Mouse (Mus musculus): ENCODE measurements around the gene Cdca4. TPM values are rescaled to one million over a fixed set of nuclear protein-coding genes. Genes with fewer than 3 reads are reported as not detected.
"Not testable (repeated sequence)": the region's sequence is repeated elsewhere in the genome, so short reads cannot be mapped to it uniquely, and the experiment has no call there.

The Cdca4 gene
- polyA plus RNA-seq, 1 experiment = 53.6 TPM

DNA sequence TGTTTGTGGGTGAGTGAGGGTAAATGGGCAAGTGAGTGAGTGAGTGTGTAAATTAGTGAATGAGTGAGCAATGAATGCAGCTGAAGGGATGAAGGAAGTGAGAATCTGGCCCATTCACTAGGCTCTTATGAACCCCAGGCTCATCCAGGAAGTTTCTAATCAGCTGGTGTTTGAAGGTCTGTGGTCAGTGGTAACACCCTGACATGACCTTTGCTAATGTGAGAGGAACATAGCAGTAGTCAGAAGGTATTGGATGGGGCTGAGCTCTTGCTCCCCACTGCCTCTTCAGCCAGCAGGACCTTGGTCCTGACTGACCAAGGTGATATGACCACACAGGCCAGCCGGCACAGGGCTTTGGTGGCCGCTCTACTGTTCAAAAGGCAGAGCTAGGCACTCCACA lies 18.7 kb upstream of the Cdca4 start:
- no peak overlapping the region for H3K27ac ChIP-seq (ENCODE audit: insufficient read depth, low read length)
- peaks cover 2% of the 10 kb centered on the region; the same call in 1 of the 2 replicates for H3K4me1 ChIP-seq (ENCODE audit: control insufficient read depth, insufficient read depth, low read length)
- no peak overlapping the region for H3K4me3 ChIP-seq (ENCODE audit: insufficient read depth, low read length)
- TF ChIP-seq CTCF (IDR thresholded peaks at IDR 0.05; ENCODE audit: borderline replicate concordance, insufficient read depth, low read length) (no peak), POLR2A (IDR thresholded peaks at IDR 0.05; ENCODE audit: low read depth, low read length) (no peak)

GRCm38 (mm10) chr12:112843803-112844202 lies 14.6 kb upstream of the Cdca4 start:
- Histone ChIP-seq H3K27ac (ENCODE audit: insufficient read depth, low read length) (no peak overlapping the region), H3K4me1 (ENCODE audit: control insufficient read depth, insufficient read depth, low read length) (no peaks in the 10 kb centered on the region), H3K4me3 (ENCODE audit: insufficient read depth, low read length) (no peak overlapping the region)
- no peak for TF ChIP-seq POLR2A (IDR thresholded peaks at IDR 0.05; ENCODE audit: low read depth, low read length)
- peak; percentile 98 for TF ChIP-seq CTCF (IDR thresholded peaks at IDR 0.05; ENCODE audit: borderline replicate concordance, insufficient read depth, low read length)

DNA sequence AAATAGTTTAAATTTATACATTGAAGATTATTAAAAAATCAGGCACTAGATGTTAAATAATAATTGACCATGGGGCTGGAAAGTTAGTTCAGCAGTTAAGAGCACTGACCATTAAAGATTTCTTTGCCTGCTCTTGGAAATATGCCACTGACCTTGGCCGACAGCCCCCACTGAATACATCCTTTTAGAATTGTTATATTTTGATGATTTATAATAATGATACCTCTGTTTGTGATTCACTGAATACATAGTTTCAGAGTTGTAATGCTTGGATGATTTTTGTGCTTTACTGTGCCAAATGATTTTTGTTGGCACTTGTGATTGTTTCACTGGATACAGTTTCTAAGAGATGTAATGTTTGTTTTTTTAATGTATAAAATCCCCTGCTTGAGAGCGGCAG lies 12.9 kb upstream of the Cdca4 start:
- not testable (repeated sequence) for H3K27ac ChIP-seq (ENCODE audit: insufficient read depth, low read length); H3K4me3 ChIP-seq (ENCODE audit: insufficient read depth, low read length); H3K4me1 ChIP-seq (ENCODE audit: control insufficient read depth, insufficient read depth, low read length)

- not testable (repeated sequence) for H3K4me1 ChIP-seq (ENCODE audit: control insufficient read depth, insufficient read depth, low read length); H3K4me3 ChIP-seq (ENCODE audit: insufficient read depth, low read length); H3K27ac ChIP-seq (ENCODE audit: insufficient read depth, low read length)
Observed at GRCm38 (mm10) chr12:112841338-112841892, 12.2 kb upstream of the Cdca4 start.

DNA sequence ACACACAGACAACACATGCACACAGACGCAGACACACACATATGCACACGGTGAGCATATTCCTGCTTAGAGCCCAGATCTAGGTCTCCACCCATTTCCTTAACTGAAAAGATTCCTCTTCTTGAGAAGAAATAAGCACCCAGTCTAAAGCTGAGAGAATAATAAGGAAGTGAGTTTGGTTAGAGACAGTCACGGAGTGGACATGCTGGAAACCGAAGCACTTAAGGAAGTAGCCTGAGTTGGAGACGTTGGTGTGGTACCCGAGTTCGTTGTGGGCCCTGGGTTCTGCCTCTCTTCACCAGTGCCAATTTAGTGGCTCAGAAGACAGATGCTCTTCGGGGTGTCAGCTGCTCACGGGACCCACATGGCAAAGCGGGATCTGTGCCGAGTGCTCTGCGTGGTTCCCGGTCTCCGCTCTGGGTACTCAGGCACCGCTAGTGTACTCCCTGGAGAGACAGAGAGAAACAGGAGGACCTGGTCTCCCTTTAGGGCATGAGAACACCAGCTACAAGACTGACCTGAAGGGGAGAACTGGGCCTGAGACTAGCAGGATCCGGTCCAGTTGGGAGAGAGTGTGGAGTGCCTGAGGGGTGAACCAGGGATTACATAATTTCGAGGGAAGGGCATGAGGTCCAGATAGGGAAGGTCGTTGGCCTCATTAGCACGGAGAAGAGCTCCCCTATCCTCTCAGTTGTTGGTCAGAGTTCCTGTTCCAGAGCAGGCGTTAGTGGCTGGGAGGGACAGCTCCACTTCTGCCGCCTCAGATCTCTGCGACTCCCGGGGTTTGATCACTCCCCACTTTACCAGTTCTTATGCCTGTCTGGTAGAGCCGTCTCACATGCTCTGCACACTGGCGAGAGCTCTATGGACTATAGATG lies 11.2 kb upstream of the Cdca4 start:
- Histone ChIP-seq H3K27ac (ENCODE audit: insufficient read depth, low read length) (no peak overlapping the region), H3K4me3 (ENCODE audit: insufficient read depth, low read length) (no peak overlapping the region), H3K4me1 (ENCODE audit: control insufficient read depth, insufficient read depth, low read length) (no peaks in the 10 kb centered on the region; the same call in 1 of the 2 replicates)
- TF ChIP-seq CTCF (IDR thresholded peaks at IDR 0.05; ENCODE audit: borderline replicate concordance, insufficient read depth, low read length) (no peak), POLR2A (IDR thresholded peaks at IDR 0.05; ENCODE audit: low read depth, low read length) (no peak)

DNA sequence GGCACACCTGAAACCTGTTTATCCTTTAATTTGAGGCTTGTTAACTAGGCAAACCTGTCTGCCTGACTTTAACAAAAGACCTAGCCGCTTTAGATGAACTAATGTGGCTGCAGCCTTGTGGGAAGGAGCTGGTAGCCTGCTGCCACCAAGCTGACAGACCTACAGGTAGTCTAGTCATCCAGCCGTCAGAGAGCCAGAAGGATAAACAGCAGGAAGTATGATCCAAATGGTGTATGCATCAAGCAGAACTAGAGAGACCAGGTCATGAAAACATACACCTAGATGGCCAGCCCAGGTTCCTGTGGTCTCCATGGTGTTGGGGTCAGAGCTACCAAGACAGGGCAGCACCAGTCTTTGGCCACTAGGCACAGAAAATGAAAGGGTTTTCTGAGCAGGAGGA lies 5.8 kb upstream of the Cdca4 start:
- Histone ChIP-seq H3K27ac (ENCODE audit: insufficient read depth, low read length) (no peak overlapping the region), H3K4me1 (ENCODE audit: control insufficient read depth, insufficient read depth, low read length) (no peaks in the 10 kb centered on the region; the same call in none of the 2 replicates), H3K4me3 (ENCODE audit: insufficient read depth, low read length) (no peak overlapping the region)
- TF ChIP-seq CTCF (IDR thresholded peaks at IDR 0.05; ENCODE audit: borderline replicate concordance, insufficient read depth, low read length) = no peak
- TF ChIP-seq POLR2A (IDR thresholded peaks at IDR 0.05; ENCODE audit: low read depth, low read length) = no peak

- Histone ChIP-seq H3K27ac (ENCODE audit: insufficient read depth, low read length) (no peak overlapping the region), H3K4me1 (ENCODE audit: control insufficient read depth, insufficient read depth, low read length) (no peaks in the 10 kb centered on the region; the same call in none of the 2 replicates), H3K4me3 (ENCODE audit: insufficient read depth, low read length) (no peak overlapping the region)
- TF ChIP-seq CTCF (IDR thresholded peaks at IDR 0.05; ENCODE audit: borderline replicate concordance, insufficient read depth, low read length) (no peak), POLR2A (IDR thresholded peaks at IDR 0.05; ENCODE audit: low read depth, low read length) (no peak)
Observed at GRCm38 (mm10) chr12:112833527-112833926, 4.3 kb upstream of the Cdca4 start.

DNA sequence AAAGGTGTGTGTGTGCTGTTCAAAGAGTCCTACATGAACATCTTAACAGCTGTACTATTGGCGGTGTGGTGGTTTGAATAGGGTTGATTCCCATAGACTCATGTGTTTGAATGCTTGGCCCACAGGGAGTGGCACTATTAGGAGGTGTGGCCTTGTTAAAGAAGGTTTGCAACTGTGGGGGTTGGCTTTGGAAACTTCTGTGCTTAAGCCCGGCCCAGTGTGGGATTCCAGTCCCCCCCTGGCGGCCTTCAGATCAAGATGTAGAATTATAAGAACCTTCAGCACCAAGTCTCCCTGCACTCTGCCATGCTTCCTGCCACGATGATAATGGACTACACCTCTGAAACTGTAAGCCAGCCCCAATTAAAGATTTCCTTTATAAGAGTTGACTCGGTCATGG lies 3.2 kb upstream of the Cdca4 start:
- TF ChIP-seq POLR2A (IDR thresholded peaks at IDR 0.05; ENCODE audit: low read depth, low read length) = no peak
- no peak for TF ChIP-seq CTCF (IDR thresholded peaks at IDR 0.05; ENCODE audit: borderline replicate concordance, insufficient read depth, low read length)
- Histone ChIP-seq H3K4me1 (ENCODE audit: control insufficient read depth, insufficient read depth, low read length) (no peaks in the 10 kb centered on the region; the same call in none of the 2 replicates), H3K27ac (ENCODE audit: insufficient read depth, low read length) (no peak overlapping the region), H3K4me3 (ENCODE audit: insufficient read depth, low read length) (no peak overlapping the region)

- peak overlapping the region; percentile 86 for H3K4me3 ChIP-seq (ENCODE audit: insufficient read depth, low read length)
- peaks cover 12% of the 10 kb centered on the region for H3K4me1 ChIP-seq (ENCODE audit: control insufficient read depth, insufficient read depth, low read length)
- H3K27ac ChIP-seq (ENCODE audit: insufficient read depth, low read length) = no peak overlapping the region
- TF ChIP-seq CTCF (IDR thresholded peaks at IDR 0.05; ENCODE audit: borderline replicate concordance, insufficient read depth, low read length) (no peak), POLR2A (IDR thresholded peaks at IDR 0.05; ENCODE audit: low read depth, low read length) (no peak)
Observed at GRCm38 (mm10) chr12:112830570-112830969, 1.3 kb upstream of the Cdca4 start.

DNA sequence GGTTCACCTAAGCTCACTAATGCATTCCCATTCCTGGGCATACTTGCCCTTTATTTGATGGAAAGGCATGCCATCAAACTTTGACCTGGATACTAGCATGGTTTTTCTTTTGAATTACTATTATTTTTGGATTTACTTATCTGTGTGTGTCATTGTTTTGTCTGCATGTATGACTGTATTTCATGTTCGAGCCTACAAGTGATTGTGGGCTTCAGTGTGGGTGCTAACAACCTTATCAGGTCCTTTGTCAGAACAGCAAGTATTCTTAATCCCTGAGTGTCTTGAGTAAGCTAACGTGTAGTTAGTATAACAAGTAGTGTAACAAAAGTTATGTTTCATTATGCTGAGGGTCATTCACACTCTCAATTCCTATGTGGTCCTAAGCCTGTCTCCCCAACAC lies 918 bp upstream of the Cdca4 start:
- peak overlapping the region; percentile 86 for H3K4me3 ChIP-seq (ENCODE audit: insufficient read depth, low read length)
- no peak for TF ChIP-seq POLR2A (IDR thresholded peaks at IDR 0.05; ENCODE audit: low read depth, low read length)
- no peak for TF ChIP-seq CTCF (IDR thresholded peaks at IDR 0.05; ENCODE audit: borderline replicate concordance, insufficient read depth, low read length)
- H3K4me1 ChIP-seq (ENCODE audit: control insufficient read depth, insufficient read depth, low read length) = peaks cover 12% of the 10 kb centered on the region
- H3K27ac ChIP-seq (ENCODE audit: insufficient read depth, low read length) = peak overlapping the region; percentile 54; the same call in 1 of the 2 replicates
